Mouse (Mus musculus): ENCODE results near the gene Gm7271.

The Gm7271 gene

GRCm38 (mm10) chr5:76483811-76484210, at the start of gene Gm7271:
Gene Gm7271, plus strand, starts transcription at chr5:76484040.
- H3K27me3 ChIP-seq (ENCODE audit: control insufficient read depth, insufficient read depth, low read length, poor library complexity, severe bottlenecking), result no peaks in the 10 kb centered on the region
- no peak for DNase-seq (ENCODE audit: low read depth, low spot score)
- no peaks in the 10 kb centered on the region for H3K36me3 ChIP-seq (ENCODE audit: control insufficient read depth, insufficient read depth, low read length, poor library complexity, severe bottlenecking)

GRCm38 (mm10) chr5:76437100-76437499, 46.7 kb upstream of the Gm7271 start:
- Histone ChIP-seq H3K27me3 (ENCODE audit: control insufficient read depth, insufficient read depth, low read length, poor library complexity, severe bottlenecking) (no peaks in the 10 kb centered on the region), H3K36me3 (ENCODE audit: control insufficient read depth, insufficient read depth, low read length, poor library complexity, severe bottlenecking) (no peaks in the 10 kb centered on the region)
- DNase-seq (ENCODE audit: low read depth, low spot score), result no peak

GRCm38 (mm10) chr5:76437696-76438095, 46.1 kb upstream of the Gm7271 start:
- Histone ChIP-seq H3K27me3 (ENCODE audit: control insufficient read depth, insufficient read depth, low read length, poor library complexity, severe bottlenecking) (no peaks in the 10 kb centered on the region), H3K36me3 (ENCODE audit: control insufficient read depth, insufficient read depth, low read length, poor library complexity, severe bottlenecking) (no peaks in the 10 kb centered on the region)
- DNase-seq (ENCODE audit: low read depth, low spot score), result no peak

GRCm38 (mm10) chr5:76441431-76441830, 42.4 kb upstream of the Gm7271 start:
- Histone ChIP-seq H3K27me3 (ENCODE audit: control insufficient read depth, insufficient read depth, low read length, poor library complexity, severe bottlenecking) (no peaks in the 10 kb centered on the region), H3K36me3 (ENCODE audit: control insufficient read depth, insufficient read depth, low read length, poor library complexity, severe bottlenecking) (no peaks in the 10 kb centered on the region)
- DNase-seq (ENCODE audit: low read depth, low spot score), result no peak

- H3K27me3 ChIP-seq (ENCODE audit: control insufficient read depth, insufficient read depth, low read length, poor library complexity, severe bottlenecking), result no peaks in the 10 kb centered on the region
- H3K36me3 ChIP-seq (ENCODE audit: control insufficient read depth, insufficient read depth, low read length, poor library complexity, severe bottlenecking), result no peaks in the 10 kb centered on the region
- no peak for DNase-seq (ENCODE audit: low read depth, low spot score)
Observed at GRCm38 (mm10) chr5:76474931-76475330, 8.9 kb upstream of the Gm7271 start.

- Histone ChIP-seq H3K27me3 (ENCODE audit: control insufficient read depth, insufficient read depth, low read length, poor library complexity, severe bottlenecking) (no peaks in the 10 kb centered on the region), H3K36me3 (ENCODE audit: control insufficient read depth, insufficient read depth, low read length, poor library complexity, severe bottlenecking) (no peaks in the 10 kb centered on the region)
- no peak for DNase-seq (ENCODE audit: low read depth, low spot score)
Observed at GRCm38 (mm10) chr5:76476873-76477272, 7.0 kb upstream of the Gm7271 start.

GRCm38 (mm10) chr5:76477764-76478163, 6.1 kb upstream of the Gm7271 start:
- no peaks in the 10 kb centered on the region for H3K27me3 ChIP-seq (ENCODE audit: control insufficient read depth, insufficient read depth, low read length, poor library complexity, severe bottlenecking)
- DNase-seq (ENCODE audit: low read depth, low spot score), result no peak
- H3K36me3 ChIP-seq (ENCODE audit: control insufficient read depth, insufficient read depth, low read length, poor library complexity, severe bottlenecking), result no peaks in the 10 kb centered on the region

GRCm38 (mm10) chr5:76495126-76495525, 11.3 kb downstream of the Gm7271 start:
- Histone ChIP-seq H3K36me3 (ENCODE audit: control insufficient read depth, insufficient read depth, low read length, poor library complexity, severe bottlenecking) (no peaks in the 10 kb centered on the region), H3K27me3 (ENCODE audit: control insufficient read depth, insufficient read depth, low read length, poor library complexity, severe bottlenecking) (no peaks in the 10 kb centered on the region)
- no peak for DNase-seq (ENCODE audit: low read depth, low spot score)

GRCm38 (mm10) chr5:76522446-76522845, 38.6 kb downstream of the Gm7271 start:
- Histone ChIP-seq H3K27me3 (ENCODE audit: control insufficient read depth, insufficient read depth, low read length, poor library complexity, severe bottlenecking) (no peaks in the 10 kb centered on the region), H3K36me3 (ENCODE audit: control insufficient read depth, insufficient read depth, low read length, poor library complexity, severe bottlenecking) (no peaks in the 10 kb centered on the region)
- no peak for DNase-seq (ENCODE audit: low read depth, low spot score)

- Histone ChIP-seq H3K27me3 (ENCODE audit: control insufficient read depth, insufficient read depth, low read length, poor library complexity, severe bottlenecking) (no peaks in the 10 kb centered on the region), H3K36me3 (ENCODE audit: control insufficient read depth, insufficient read depth, low read length, poor library complexity, severe bottlenecking) (no peaks in the 10 kb centered on the region)
- DNase-seq (ENCODE audit: low read depth, low spot score), result no peak
Observed at GRCm38 (mm10) chr5:76524623-76525022, 40.8 kb downstream of the Gm7271 start.

GRCm38 (mm10) chr5:76525066-76525465, 41.2 kb downstream of the Gm7271 start:
- Histone ChIP-seq H3K27me3 (ENCODE audit: control insufficient read depth, insufficient read depth, low read length, poor library complexity, severe bottlenecking) (no peaks in the 10 kb centered on the region), H3K36me3 (ENCODE audit: control insufficient read depth, insufficient read depth, low read length, poor library complexity, severe bottlenecking) (no peaks in the 10 kb centered on the region)
- DNase-seq (ENCODE audit: low read depth, low spot score), result no peak

- DNase-seq (ENCODE audit: low read depth, low spot score), result peak; percentile 22
- Histone ChIP-seq H3K27me3 (ENCODE audit: control insufficient read depth, insufficient read depth, low read length, poor library complexity, severe bottlenecking) (no peaks in the 10 kb centered on the region), H3K36me3 (ENCODE audit: control insufficient read depth, insufficient read depth, low read length, poor library complexity, severe bottlenecking) (no peaks in the 10 kb centered on the region)
Observed at GRCm38 (mm10) chr5:76525829-76526228, 42.0 kb downstream of the Gm7271 start.

- Histone ChIP-seq H3K27me3 (ENCODE audit: control insufficient read depth, insufficient read depth, low read length, poor library complexity, severe bottlenecking) (no peaks in the 10 kb centered on the region), H3K36me3 (ENCODE audit: control insufficient read depth, insufficient read depth, low read length, poor library complexity, severe bottlenecking) (no peaks in the 10 kb centered on the region)
- DNase-seq (ENCODE audit: low read depth, low spot score), result peak; percentile 94
Observed at GRCm38 (mm10) chr5:76529040-76529703, 45.3 kb downstream of the Gm7271 start, which contains the start of gene Exoc1. Gene Exoc1, plus strand, starts transcription at chr5:76529311.

- 0 out of 2 replicates have a peak, but pooled peaks cover 2% of the 10 kb centered on the region for H3K36me3 ChIP-seq (ENCODE audit: control insufficient read depth, insufficient read depth, low read length, poor library complexity, severe bottlenecking)
- no peak for DNase-seq (ENCODE audit: low read depth, low spot score)
- H3K27me3 ChIP-seq (ENCODE audit: control insufficient read depth, insufficient read depth, low read length, poor library complexity, severe bottlenecking), result no peaks in the 10 kb centered on the region
Observed at GRCm38 (mm10) chr5:76529704-76530066, 45.8 kb downstream of the Gm7271 start.

- peaks cover 5% of the 10 kb centered on the region for H3K36me3 ChIP-seq (ENCODE audit: control insufficient read depth, insufficient read depth, low read length, poor library complexity, severe bottlenecking)
- no peaks in the 10 kb centered on the region for H3K27me3 ChIP-seq (ENCODE audit: control insufficient read depth, insufficient read depth, low read length, poor library complexity, severe bottlenecking)
- no peak for DNase-seq (ENCODE audit: low read depth, low spot score)
Observed at GRCm38 (mm10) chr5:76533186-76533585, 49.3 kb downstream of the Gm7271 start.

GRCm38 (mm10) chr5:76536231-76536630, 52.4 kb downstream of the Gm7271 start:
- peaks cover 7% of the 10 kb centered on the region for H3K36me3 ChIP-seq (ENCODE audit: control insufficient read depth, insufficient read depth, low read length, poor library complexity, severe bottlenecking)
- no peaks in the 10 kb centered on the region for H3K27me3 ChIP-seq (ENCODE audit: control insufficient read depth, insufficient read depth, low read length, poor library complexity, severe bottlenecking)
- DNase-seq (ENCODE audit: low read depth, low spot score), result no peak
